Mouse (Mus musculus) B cell, adult (primary cell): ENCODE measurements around the gene Dbf4. TPM values are rescaled to one million over a fixed set of nuclear protein-coding genes. Genes with fewer than 3 reads are reported as not detected.

Experiments
- total RNA-seq: library from RNA; stranded (reverse); gene quantifications from 4 replicates; pipeline ENCODE4 v1.2.4, GENCODE M21; 2023; ENCODE audit not compliant: inconsistent age

The Dbf4 gene
- total RNA-seq: 39.7 to 47.3 TPM (median 43.0 TPM) in 4 replicates

DNA sequence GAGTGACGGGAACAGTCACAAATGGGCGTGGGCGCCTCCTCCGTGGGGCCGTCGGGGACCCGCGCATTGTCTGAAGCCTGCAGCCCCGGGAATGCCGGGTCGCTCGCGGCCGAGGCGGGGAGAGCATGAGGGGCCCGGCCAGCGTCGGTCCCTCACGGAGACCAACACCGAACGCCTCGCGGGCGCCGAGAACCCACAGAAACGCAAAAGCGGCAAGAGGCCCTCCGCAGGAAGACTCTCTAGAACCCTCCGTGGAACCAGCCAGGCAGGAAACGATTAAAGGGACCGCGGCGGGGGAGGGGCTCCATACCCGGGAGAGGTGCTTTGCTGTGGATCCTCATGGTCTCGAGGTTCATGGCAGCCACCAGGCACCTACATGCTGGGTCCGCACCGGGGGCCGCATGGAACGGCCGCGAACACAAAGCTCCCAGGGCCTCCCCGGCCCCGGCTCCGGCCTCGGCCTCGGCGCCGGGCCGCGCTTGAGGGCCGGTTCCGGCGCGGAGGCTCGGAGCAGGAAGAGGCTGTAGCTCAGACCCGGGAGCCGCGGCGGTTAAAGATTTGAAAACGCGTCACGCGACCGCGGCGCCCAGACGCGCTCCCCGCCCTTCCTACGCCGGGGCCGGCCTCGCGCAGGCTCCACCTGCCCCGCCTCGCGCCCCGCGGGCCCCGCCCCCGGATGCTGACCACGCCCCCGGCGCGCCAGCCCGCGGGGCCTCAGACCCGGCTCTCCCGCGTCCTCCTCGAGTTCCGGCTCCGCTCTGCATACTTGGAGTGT is at the start of gene Dbf4, which contains the start of gene Slc25a40:
Gene Dbf4, minus strand, starts transcription at position 560 of the 775 bp plus-strand sequence.
Gene Slc25a40, plus strand, starts transcription at position 694 of the 775 bp plus-strand sequence.

DNA sequence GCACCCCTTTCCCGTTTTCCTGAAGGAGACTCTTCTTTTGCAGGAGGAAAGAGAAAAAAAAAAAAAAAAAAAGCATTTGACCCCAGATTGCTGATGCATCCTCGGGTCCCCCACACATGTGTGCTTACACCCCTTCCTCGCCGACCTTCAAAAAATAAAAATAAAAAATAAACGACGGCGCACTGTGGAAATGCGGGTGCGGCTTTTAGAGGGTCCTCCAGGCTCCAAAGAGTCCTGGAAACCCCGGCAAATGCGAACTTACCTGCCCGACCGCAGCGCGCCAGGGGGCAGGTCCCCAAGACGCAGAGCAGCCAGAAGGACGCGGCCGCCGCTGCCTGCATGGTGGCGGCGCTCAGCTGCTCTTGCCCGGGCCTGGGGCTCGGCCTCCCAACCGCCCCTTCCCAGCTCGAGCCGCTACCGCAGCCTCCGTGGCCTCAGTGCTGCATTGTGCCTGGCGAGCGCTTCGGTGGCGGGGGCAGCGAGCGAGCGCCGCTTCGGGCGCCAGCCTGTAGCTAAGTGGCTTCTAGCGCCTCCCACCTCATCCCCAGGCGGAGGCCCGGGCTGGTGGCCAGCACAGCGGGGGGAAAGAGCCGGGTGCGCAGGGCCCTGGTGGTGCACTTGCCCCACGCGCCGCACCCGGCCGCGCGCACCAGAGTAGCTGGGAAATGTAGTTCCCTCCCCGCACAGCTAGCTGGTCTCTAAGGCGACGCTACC is 54.7 kb downstream of the Dbf4 start, which contains the start of gene Adam22:
Gene Adam22, minus strand, starts transcription at position 547 of the 714 bp plus-strand sequence.

Other genes starting within 250 kb of the Dbf4 start
- 1.4 TPM in 1 of 4 replicates, not detected in the others for gene Adam22, start 54.6 kb downstream of the Dbf4 start, total RNA-seq
- gene Slc25a40, start 134 bp upstream of the Dbf4 start, total RNA-seq: 7.9 to 10.6 TPM (median 9.5 TPM) in 4 replicates
- 1.2 to 3.0 TPM (median 1.4 TPM) in 4 replicates for gene Rundc3b, start 200.2 kb upstream of the Dbf4 start, total RNA-seq
- gene Abcb1a, start 237.4 kb upstream of the Dbf4 start, total RNA-seq: 3.7 to 5.0 TPM (median 4.5 TPM) in 4 replicates